Mouse (Mus musculus) frontal cortex, postnatal 14 days (tissue): ENCODE results near the gene Borcs7.

Experiments
- DNase-seq, 2 experiments: peaks; one replicate each; pipeline ENCODE4 v3.0.0; 2022; ENCODE audit warnings: low spot score in 2 of 2

Gene Borcs7

GRCm38 (mm10) chr19:46689460-46690372 lies at the start of gene Borcs7:
Borcs7 (plus strand) TSS chr19:46689906.
- DNase-seq: peak; percentile 80 to 84

GRCm38 (mm10) chr19:46640780-46641179 lies 48.9 kb upstream of the Borcs7 start:
- no peak for DNase-seq

DNA sequence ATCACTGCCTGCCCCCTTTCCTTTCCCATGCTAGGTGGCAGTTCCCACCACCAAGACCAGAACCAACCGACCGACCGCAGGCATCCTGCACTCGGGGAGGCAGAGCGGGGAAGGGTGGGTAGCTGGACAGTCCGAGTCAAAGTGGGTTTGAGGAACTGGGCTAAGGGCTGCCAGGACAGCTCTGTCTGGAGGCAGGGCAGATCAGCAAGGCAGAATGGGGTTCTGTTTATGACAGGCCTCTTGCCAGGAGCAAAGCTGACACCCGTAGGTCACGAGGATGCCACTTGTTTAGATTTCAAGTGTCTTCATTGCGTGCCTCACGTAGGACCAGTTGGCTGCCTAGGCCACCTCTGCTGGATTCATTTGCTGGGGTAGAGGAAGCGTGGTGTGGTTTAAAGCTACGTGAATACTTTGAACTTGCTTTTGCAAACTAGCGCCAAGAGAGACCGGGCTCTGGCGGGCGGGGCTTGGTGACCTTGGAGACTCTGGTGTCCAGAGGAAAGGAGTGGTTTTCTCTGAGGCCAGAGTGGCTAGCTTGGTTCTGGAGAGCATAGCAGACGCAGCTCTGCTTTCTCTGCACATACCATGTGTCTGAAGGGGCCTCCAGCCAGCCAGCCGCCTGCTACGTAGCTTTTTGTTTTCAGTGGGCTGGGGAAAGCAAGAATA lies 48.2 kb upstream of the Borcs7 start:
- DNase-seq: no peak

GRCm38 (mm10) chr19:46642136-46642753 lies 47.5 kb upstream of the Borcs7 start:
- DNase-seq: no peak

- DNase-seq: no peak
These were observed 46.5 kb upstream of the Borcs7 start for GRCm38 (mm10) chr19:46643236-46643635.

GRCm38 (mm10) chr19:46644343-46644792 lies 45.3 kb upstream of the Borcs7 start:
- DNase-seq: no peak

DNA sequence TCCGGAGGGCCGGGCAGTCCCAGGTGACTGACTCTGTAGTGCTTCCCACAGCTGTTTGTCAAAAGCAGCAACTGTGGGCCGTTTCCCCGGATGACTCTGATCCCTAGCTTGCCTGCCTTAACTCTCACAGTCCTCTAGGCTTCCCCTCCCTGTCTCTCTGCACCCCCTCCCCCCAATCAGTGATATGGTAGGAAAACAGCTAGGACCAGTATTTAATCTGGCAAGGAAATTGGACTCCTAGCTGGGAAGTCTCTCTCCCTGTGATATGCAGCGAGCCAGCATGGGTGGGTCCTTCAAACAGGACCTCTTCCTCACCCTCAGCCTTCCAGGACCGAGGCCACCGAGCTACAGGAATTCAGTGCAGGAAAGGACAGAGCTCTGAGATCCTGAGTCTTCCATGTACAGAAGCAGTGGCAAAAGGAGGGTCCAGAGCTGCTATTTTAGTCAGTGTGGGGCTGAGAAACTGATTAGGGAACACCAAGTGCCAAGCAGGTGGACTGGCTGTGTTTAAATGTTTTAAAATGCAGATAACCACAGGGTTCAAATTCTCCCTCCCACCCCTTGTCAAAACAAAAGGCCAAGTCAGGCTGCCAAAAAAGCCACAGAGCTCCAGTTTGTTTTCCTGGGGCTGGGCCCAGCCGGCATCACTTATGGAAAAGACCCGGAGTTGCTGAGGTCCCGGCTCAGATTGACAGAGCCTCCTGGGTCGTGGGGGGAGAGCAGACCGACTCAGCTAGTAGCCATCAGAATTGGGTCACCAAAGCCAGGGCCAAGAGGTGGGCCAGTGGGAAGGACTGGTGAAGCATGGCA lies 44.7 kb upstream of the Borcs7 start:
- no peak for DNase-seq

DNA sequence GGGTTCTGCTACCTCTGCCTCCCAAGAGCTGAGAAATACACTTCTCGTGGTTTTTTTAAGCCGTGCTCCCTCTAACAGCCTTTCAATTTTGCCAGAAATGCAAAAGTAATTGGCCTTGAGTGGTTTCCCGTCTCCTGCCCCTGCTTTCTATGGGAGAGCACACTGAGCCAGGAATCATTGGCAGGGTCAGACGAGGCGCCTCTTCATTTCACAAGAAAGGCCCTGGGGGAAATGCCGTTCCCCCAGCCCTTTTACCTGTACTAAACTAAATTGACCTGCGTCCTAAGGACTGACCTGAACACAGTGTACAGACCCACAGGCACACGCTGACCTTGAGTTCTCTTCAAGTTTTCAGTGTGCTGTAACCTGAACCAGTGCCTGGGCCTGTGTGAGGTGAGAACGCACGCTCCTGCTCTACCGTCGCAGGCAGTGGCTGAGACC lies 43.6 kb upstream of the Borcs7 start:
- DNase-seq: no peak

GRCm38 (mm10) chr19:46647254-46647653 lies 42.5 kb upstream of the Borcs7 start:
- no peak for DNase-seq

DNA sequence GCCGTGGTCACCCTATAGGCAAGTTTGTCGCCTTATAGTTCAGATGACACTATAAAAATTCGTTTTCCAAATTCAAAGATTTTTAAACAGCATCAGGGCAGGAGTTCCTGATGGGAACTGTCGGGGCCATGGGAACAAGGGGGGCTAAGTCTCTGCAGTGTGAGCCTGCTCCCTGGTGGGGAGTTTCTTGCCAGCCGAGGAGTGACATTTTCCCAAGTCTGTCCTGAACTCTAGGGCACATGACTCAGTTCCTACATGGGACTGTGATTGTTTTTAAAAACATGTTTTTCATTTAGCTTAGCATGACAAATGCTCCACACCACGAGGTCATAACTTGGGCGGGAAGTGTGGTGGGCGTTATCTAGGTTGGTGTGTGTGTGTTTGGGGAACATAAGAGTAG lies 41.9 kb upstream of the Borcs7 start:
- DNase-seq: no peak

GRCm38 (mm10) chr19:46648565-46648964 lies 41.1 kb upstream of the Borcs7 start:
- no peak for DNase-seq

GRCm38 (mm10) chr19:46653188-46653587 lies 36.5 kb upstream of the Borcs7 start:
- no peak for DNase-seq

DNA sequence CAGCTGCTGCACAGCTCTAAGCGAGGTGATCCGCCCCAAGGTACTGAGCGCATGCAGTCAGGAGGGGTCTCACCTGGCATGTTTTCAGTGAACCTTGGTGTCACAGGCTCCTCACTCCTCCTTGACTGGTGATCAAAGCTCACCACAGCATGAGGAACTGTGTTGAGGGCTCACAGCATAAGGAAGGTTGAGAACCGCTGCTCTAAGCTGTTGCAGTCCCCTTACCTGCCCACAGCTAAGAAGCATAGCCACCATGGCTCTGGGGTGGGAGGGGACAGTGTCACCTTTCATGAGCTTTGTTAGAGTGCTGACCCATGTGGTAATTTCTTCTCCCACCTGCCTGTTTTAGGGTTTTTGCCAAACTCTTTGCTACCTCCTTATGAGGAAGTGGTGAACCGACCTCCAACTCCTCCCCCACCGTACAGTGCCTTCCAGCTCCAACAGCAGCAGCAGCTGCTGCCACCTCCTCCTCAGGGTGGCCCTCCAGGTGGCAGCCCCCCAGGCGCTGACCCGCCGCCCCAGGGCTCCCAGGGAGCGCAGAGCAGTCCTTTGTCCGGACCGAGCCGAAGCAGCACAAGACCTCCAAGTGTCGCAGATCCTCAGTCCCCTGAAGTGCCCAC lies 36.0 kb upstream of the Borcs7 start:
- DNase-seq: no peak

DNA sequence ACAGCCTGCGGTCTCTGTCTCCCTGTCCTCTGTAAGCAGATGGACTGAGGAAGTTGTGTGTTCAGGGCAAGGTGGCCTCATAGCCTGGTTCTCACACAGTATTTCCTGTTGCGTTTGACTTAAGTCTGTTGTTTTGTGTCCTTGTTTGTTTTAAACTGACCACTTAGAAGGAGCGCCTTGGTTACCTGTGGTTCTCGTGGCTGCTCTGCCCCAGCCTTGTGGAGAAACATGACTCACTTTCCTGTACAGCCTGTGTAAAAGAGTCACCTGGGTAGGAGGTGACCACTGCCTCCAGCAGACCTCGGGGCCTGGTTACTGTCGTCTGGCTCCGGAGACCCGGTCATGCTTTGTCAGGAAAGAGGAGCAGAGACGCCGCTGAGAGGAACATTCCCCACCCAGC lies 34.1 kb upstream of the Borcs7 start:
- no peak for DNase-seq

DNA sequence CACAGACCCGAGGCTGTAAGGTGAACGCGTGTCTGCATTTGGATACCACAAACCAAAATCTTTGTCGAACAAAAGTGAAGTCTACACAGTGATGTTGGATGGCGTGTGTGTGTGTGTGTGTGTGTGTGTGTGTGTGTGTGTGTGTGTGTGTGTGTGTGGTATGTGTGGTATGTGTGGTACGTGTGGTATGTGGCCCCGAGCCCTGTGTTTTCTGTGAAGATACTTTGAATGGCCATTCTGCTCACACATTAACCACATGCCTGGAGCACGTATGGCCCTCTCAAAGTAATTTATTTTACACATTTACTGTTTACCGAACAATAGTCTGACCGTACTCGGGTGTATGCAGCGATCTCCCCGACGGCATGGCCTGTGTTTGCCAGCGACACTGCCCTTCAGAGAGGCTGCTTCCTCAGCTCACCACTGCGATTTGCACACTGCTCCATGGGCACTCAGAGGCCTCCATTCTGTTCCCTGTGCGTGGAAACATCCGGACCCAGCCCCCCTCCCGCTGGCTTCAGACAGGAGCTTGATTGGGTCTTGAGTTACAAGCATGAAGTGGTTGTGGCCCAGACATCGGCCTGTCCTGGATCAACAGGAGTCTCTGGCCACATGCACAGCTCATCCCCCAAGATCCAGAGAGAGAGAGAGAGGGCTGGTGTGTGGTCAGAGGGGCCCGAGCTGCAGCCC lies 33.4 kb upstream of the Borcs7 start:
- DNase-seq: no peak

DNA sequence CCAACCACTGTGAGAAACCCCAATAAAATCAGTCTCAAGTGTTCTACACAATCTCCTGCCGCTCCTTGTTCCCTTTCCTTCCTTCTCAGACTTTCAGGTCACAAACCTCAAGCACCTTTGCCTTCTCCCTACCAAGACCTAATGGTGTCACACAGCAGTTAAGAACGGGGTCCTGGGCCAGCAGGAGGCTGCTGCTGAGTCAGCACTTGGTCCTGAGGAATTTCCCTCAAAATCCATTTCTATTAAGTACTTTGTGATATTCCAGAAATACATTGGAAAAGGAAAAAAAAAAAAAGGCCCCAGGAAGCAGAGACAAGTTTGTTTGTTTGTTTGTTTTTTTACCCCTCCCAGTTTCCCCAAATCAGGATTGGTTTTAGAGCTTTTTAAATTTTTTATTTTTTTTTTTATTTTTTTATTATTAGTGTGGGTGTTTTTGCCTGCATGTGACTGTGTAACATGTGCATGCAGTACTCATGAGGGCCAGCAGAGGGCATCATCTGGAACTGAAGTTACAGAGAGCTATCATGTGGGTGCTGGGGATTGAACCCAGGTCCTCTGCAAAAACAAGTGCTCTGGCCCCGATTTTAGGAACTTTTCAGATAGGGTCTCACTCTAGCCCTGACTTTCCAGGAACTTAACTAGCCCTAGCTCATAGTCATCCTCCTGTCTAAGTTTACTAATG lies 32.2 kb upstream of the Borcs7 start:
- no peak for DNase-seq

DNA sequence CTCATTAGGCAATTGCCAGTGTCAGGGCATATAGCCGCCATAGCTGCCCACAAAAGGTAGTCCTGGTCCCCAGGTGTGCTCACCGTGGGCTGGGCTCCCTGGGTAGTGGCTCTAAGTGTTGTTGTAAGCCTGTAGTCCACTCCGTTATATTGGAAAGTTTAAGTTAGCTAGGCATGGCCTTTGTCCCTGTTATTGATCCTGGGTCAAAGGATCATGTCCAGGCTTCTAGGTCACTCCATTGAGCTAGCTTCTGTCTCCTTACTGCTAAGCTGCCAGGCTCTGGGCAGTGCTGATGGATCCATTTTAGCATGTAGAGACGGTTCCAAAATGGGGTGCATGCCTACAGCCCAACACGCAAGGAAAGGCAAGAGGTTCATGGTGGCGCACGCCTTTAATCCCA lies 31.4 kb upstream of the Borcs7 start:
- DNase-seq: no peak

DNA sequence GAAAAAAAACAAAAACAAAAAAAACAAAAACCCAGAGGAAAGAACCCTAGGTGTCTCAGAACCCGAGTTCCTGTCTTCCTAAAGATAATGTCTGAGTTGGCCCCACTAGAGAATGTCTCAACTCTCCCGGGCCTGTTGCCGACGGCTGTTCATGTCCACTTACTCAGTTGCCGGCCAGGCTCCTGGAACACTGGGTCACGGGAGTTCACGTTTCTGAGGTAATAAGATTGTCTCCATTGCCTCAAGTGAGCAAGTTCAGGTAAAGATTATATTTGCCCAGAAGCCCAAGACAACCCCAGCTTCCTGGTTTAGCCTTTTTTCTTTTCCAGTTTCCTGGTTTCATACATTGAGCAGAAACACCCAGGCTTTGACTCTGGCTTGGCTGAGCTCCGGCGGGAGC lies 30.9 kb upstream of the Borcs7 start:
- DNase-seq: no peak

GRCm38 (mm10) chr19:46661511-46661910 lies 28.2 kb upstream of the Borcs7 start:
- DNase-seq: no peak

DNA sequence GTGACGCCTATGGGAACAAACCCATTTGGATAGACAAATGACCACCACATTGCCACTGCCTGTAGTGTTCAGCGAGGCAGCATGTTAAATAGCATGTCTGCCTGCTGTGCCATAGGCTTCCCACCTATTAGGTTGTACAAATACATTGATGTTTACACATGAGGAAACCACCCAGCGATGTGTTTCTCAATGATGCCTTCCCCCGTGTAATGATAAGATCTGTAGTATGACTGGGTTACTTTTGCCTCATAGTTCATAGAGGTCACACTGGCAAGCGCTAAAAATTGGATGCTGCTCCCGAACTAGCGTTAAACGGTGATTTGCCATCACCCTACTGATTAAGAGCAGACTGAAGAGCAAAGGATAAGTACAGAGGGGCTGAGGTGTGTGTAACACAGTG lies 27.5 kb upstream of the Borcs7 start:
- no peak for DNase-seq
